In genomic region chr10:97047996-97048395, GRCm38 (mm10) we compare ENCODE assay signal across 17 mouse cellular contexts.
"Had no signal": no experiment of that assay in that cellular context is flagged by ENCODE, and none has a peak within 500 bp of the region (broad histone marks: within the 10 kb centered on the region; RNA-seq: fewer than 3 reads in every experiment).

No protein-coding gene starts in this region.

- ATAC-seq: lung, postnatal 0 days; midbrain, embryonic 13.5 days; midbrain, embryonic 15.5 days had no signal

- H3K9ac ChIP-seq: lung, embryonic 15.5 days; midbrain, embryonic 13.5 days; midbrain, embryonic 15.5 days; neural tube, embryonic 12.5 days; stomach, embryonic 15.5 days had no signal

- H3K4me3 ChIP-seq: lung, embryonic 15.5 days; megakaryocyte, embryonic 14.5 days; midbrain, embryonic 13.5 days; midbrain, embryonic 15.5 days; neural tube, embryonic 12.5 days; stomach, embryonic 15.5 days had no signal

- H3K27ac ChIP-seq: lung, embryonic 15.5 days; macrophage; midbrain, embryonic 13.5 days; midbrain, embryonic 15.5 days; neural tube, embryonic 12.5 days; stomach, embryonic 15.5 days; stomach, postnatal 0 days had no signal

- H3K36me3 ChIP-seq: lung, embryonic 15.5 days; midbrain, embryonic 13.5 days; midbrain, embryonic 15.5 days; neural tube, embryonic 12.5 days; stomach, embryonic 15.5 days had no signal

- H3K27me3 ChIP-seq: lung, embryonic 15.5 days; megakaryocyte, embryonic 14.5 days; midbrain, embryonic 13.5 days; midbrain, embryonic 15.5 days; neural tube, embryonic 12.5 days; stomach, embryonic 15.5 days had no signal

- H3K4me2 ChIP-seq: lung, embryonic 15.5 days; midbrain, embryonic 11.5 days; midbrain, embryonic 13.5 days; midbrain, embryonic 15.5 days; neural tube, embryonic 12.5 days; stomach, embryonic 15.5 days had no signal

- H3K9me3 ChIP-seq: lung, embryonic 15.5 days; megakaryocyte, embryonic 14.5 days; midbrain, embryonic 15.5 days; neural tube, embryonic 12.5 days; stomach, embryonic 15.5 days had no signal

- DNase-seq: lung, adult 2 months; lung, postnatal 14 days; lung, postnatal 36 days; right cerebral cortex, postnatal 14 days; thymus, adult 2 months; thymus, postnatal 25 days; thymus, postnatal 4 days had no signal

- H3K4me1 ChIP-seq: lung, embryonic 15.5 days; megakaryocyte, embryonic 14.5 days; midbrain, embryonic 13.5 days; midbrain, embryonic 15.5 days; neural tube, embryonic 12.5 days; stomach, embryonic 15.5 days had no signal
